Mouse (Mus musculus): Measurements from ENCODE around the gene Cdca4. TPM values are rescaled to one million over a fixed set of nuclear protein-coding genes. Genes with fewer than 3 reads are reported as not detected.
"Not testable (repeated sequence)": the region's sequence is repeated elsewhere in the genome, so short reads cannot be mapped to it uniquely, and the experiment has no call there.

Cdca4 gene
- total RNA-seq, 2 experiments from 2014 or later: 7.8 to 8.1 TPM

- DNase-seq: no peak
These were observed 6.5 kb downstream of the Cdca4 start for GRCm38 (mm10) chr12:112822676-112823075.

- no peak for DNase-seq
These were observed 7.2 kb downstream of the Cdca4 start for GRCm38 (mm10) chr12:112821974-112822373.

- no peak for DNase-seq
These were observed 8.0 kb downstream of the Cdca4 start for GRCm38 (mm10) chr12:112821216-112821615.

- DNase-seq: no peak
These were observed 8.7 kb downstream of the Cdca4 start for GRCm38 (mm10) chr12:112820401-112820999.

- no peak for DNase-seq
These were observed 10.1 kb downstream of the Cdca4 start for GRCm38 (mm10) chr12:112819057-112819662.

GRCm38 (mm10) chr12:112816866-112817265 lies 12.4 kb downstream of the Cdca4 start:
- not testable (repeated sequence) for DNase-seq

- DNase-seq: peak in 1 of 2 experiments; percentile 37
These were observed 12.9 kb downstream of the Cdca4 start for GRCm38 (mm10) chr12:112816294-112816693.

- no peak for DNase-seq
These were observed 14.3 kb downstream of the Cdca4 start for GRCm38 (mm10) chr12:112814682-112815470.

GRCm38 (mm10) chr12:112813370-112813769 lies 15.9 kb downstream of the Cdca4 start:
- DNase-seq: no peak

GRCm38 (mm10) chr12:112810092-112810885 lies 18.9 kb downstream of the Cdca4 start:
- DNase-seq: no peak

- DNase-seq: no peak
These were observed 19.6 kb downstream of the Cdca4 start for GRCm38 (mm10) chr12:112809641-112810040.

- peak; percentile 89 to 91 for DNase-seq
These were observed 20.4 kb downstream of the Cdca4 start, which contains the start of gene Clba1 for GRCm38 (mm10) chr12:112808587-112809364. Clba1 (plus strand) TSS chr12:112808937.

GRCm38 (mm10) chr12:112808212-112808586 lies 21.0 kb downstream of the Cdca4 start:
- DNase-seq: no peak

GRCm38 (mm10) chr12:112807796-112808195 lies 21.4 kb downstream of the Cdca4 start:
- no peak for DNase-seq

GRCm38 (mm10) chr12:112806044-112806443 lies 23.2 kb downstream of the Cdca4 start:
- DNase-seq: no peak

- no peak for DNase-seq
These were observed 25.2 kb downstream of the Cdca4 start for GRCm38 (mm10) chr12:112804046-112804445.

GRCm38 (mm10) chr12:112802917-112803316 lies 26.3 kb downstream of the Cdca4 start:
- no peak for DNase-seq

- DNase-seq: no peak
These were observed 27.1 kb downstream of the Cdca4 start, which contains the start of gene Ahnak2 for GRCm38 (mm10) chr12:112801864-112802846. Ahnak2 (minus strand) TSS chr12:112802657.

GRCm38 (mm10) chr12:112800476-112800875 lies 28.7 kb downstream of the Cdca4 start:
- peak; percentile 46 to 48 for DNase-seq

- no peak for DNase-seq
These were observed 29.8 kb downstream of the Cdca4 start for GRCm38 (mm10) chr12:112799237-112799970.

Measured in layer of hippocampus, postnatal 36 days (tissue).